In genomic region chr9:118919672-118920186, GRCm38 (mm10) we compare ENCODE assay signal across 8 mouse cellular contexts. TPM values are rescaled to one million over a fixed set of nuclear protein-coding genes. Genes with fewer than 3 reads are reported as not detected.
A peak's percentile ranks its signal among the peaks of the same experiment; 100 is the strongest.
DNase-seq lines count a peak whose midpoint lies in the region; ATAC-seq and TF ChIP-seq lines count a peak whose summit lies in the region.

No protein-coding gene starts in this region.

- no peak overlapping the region for H3K9ac ChIP-seq in intestine, embryonic 16.5 days (ENCODE audit: low read depth, low read length)
- no peak overlapping the region for H3K9ac ChIP-seq in intestine, embryonic 15.5 days
- H3K9ac ChIP-seq in kidney, embryonic 16.5 days (replicated peaks; ENCODE audit: low read length) = 0 out of 2 replicates have a peak overlapping the region, but pooled peaks have one; percentile 13

- no peak for DNase-seq in G1E (ENCODE audit: low spot score)
- peak; percentile 75 to 87 for DNase-seq in cerebellum, postnatal 14 days
- DNase-seq in urinary bladder, adult 2 months (ENCODE audit: low spot score) = peak; percentile 64
- no peak for DNase-seq in layer of hippocampus, adult 11-12 months (ENCODE audit: low spot score)

- H3K4me3 ChIP-seq in intestine, embryonic 16.5 days (ENCODE audit: low read length) = no peak overlapping the region
- no peak overlapping the region for H3K4me3 ChIP-seq in intestine, embryonic 15.5 days (replicated peaks)
- H3K4me3 ChIP-seq in G1E (ENCODE audit: low read depth, low read length) = peak overlapping the region; percentile 38; the same call in 1 of the 2 replicates
- no peak overlapping the region for H3K4me3 ChIP-seq in kidney, embryonic 16.5 days (ENCODE audit: low read length)

- H3K4me2 ChIP-seq in intestine, embryonic 16.5 days (ENCODE audit: low read depth, low read length) = no peak overlapping the region
- no peak overlapping the region for H3K4me2 ChIP-seq in intestine, embryonic 15.5 days (replicated peaks)
- H3K4me2 ChIP-seq in kidney, embryonic 16.5 days (replicated peaks; ENCODE audit: low read depth, low read length) = peak overlapping the region; percentile 5; the same call in 1 of the 2 replicates

- peaks cover 8% of the 10 kb centered on the region for H3K4me1 ChIP-seq in intestine, embryonic 16.5 days (ENCODE audit: control insufficient read depth, insufficient read depth, low read length)
- peaks cover 11% of the 10 kb centered on the region; the same call in 1 of the 2 replicates for H3K4me1 ChIP-seq in intestine, embryonic 15.5 days (replicated peaks)
- no peaks in the 10 kb centered on the region for H3K4me1 ChIP-seq in G1E (ENCODE audit: insufficient read depth, low read depth, low read length)
- H3K4me1 ChIP-seq in kidney, embryonic 16.5 days (ENCODE audit: insufficient read depth, low read length) = peaks cover 24% of the 10 kb centered on the region

- no peaks in the 10 kb centered on the region for H3K27me3 ChIP-seq in intestine, embryonic 16.5 days (replicated peaks; ENCODE audit: control insufficient read depth, insufficient read depth, low read length)
- H3K27me3 ChIP-seq in intestine, embryonic 15.5 days (replicated peaks) = no peaks in the 10 kb centered on the region
- no peaks in the 10 kb centered on the region for H3K27me3 ChIP-seq in G1E (ENCODE audit: insufficient read depth, low read length)
- no peaks in the 10 kb centered on the region for H3K27me3 ChIP-seq in kidney, embryonic 16.5 days (ENCODE audit: insufficient read depth, low read length)

- H3K36me3 ChIP-seq in intestine, embryonic 16.5 days (ENCODE audit: control insufficient read depth, insufficient read depth, low read length) = no peaks in the 10 kb centered on the region
- H3K36me3 ChIP-seq in intestine, embryonic 15.5 days = no peaks in the 10 kb centered on the region
- no peaks in the 10 kb centered on the region for H3K36me3 ChIP-seq in G1E (replicated peaks)
- H3K36me3 ChIP-seq in kidney, embryonic 16.5 days (ENCODE audit: insufficient read depth, low read length) = no peaks in the 10 kb centered on the region

- H3K9me3 ChIP-seq in intestine, embryonic 16.5 days (ENCODE audit: control insufficient read depth, low read length) = no peaks in the 10 kb centered on the region
- no peaks in the 10 kb centered on the region for H3K9me3 ChIP-seq in intestine, embryonic 15.5 days
- H3K9me3 ChIP-seq in G1E (replicated peaks) = peaks cover 75% of the 10 kb centered on the region
- H3K9me3 ChIP-seq in kidney, embryonic 16.5 days (ENCODE audit: low read length) = no peaks in the 10 kb centered on the region; the same call in 1 of the 2 replicates

- no peak overlapping the region for H3K27ac ChIP-seq in intestine, embryonic 16.5 days (ENCODE audit: low read length)
- no peak overlapping the region for H3K27ac ChIP-seq in intestine, embryonic 15.5 days
- H3K27ac ChIP-seq in kidney, embryonic 16.5 days (ENCODE audit: low read length) = peak overlapping the region; percentile 33

- 0 out of 2 replicates have a peak, but pooled peaks have one; percentile 14 for ATAC-seq in intestine, embryonic 16.5 days
- no peak for ATAC-seq in intestine, embryonic 15.5 days
- ATAC-seq in G1E (ENCODE audit: extremely low read depth, insufficient number of reproducible peaks, low FRiP score, poor library complexity, severe bottlenecking) = no peak
- ATAC-seq in kidney, embryonic 16.5 days (ENCODE audit: low FRiP score, low TSS enrichment) = peak; percentile 59
- ATAC-seq in erythroid progenitor cell, adult 5-6 weeks (replicated peaks; ENCODE audit: low FRiP score, poor library complexity, severe bottlenecking) = no peak

- 72% methylated on average over 16 of the region's 16 CpGs for WGBS in intestine, embryonic 16.5 days
- WGBS in intestine, embryonic 15.5 days = 74% methylated on average over 16 of the region's 16 CpGs
- WGBS in kidney, embryonic 16.5 days = 42% methylated on average over 16 of the region's 16 CpGs

- TF ChIP-seq CTCF in G1E (IDR thresholded peaks at IDR 0.05; ENCODE audit: low read depth, low read length) = no peak

RNA-seq across cellular contexts. Expression of gene Ctdspl, which starts 6.5 kb away (rescaled TPM):
- 17.6 and 18.8 TPM in 2 replicates for polyA plus RNA-seq in intestine, embryonic 16.5 days (2015; fragmentation: Nextera tagmentation; extraction: Ambion mirVana)
- 16.9 and 18.4 TPM in 2 replicates for polyA plus RNA-seq in intestine, embryonic 15.5 days (2015; fragmentation: Nextera tagmentation; extraction: Ambion mirVana)
- total RNA-seq in G1E (2014; fragmentation: Nextera tagmentation) (not detected in 2 replicates), G1E (2017) (0.05 and 0.06 TPM in 2 replicates)
- not detected in 2 replicates for polyA plus RNA-seq in G1E (2012)
- 27.5 and 30.7 TPM in 2 replicates for polyA plus RNA-seq in kidney, embryonic 16.5 days (2015; fragmentation: Nextera tagmentation; extraction: Ambion mirVana)
- polyA plus RNA-seq in urinary bladder, adult 2 months (2012; rRNA removed) = 24.4 and 27.7 TPM in 2 replicates
- 0.72 and 4.2 TPM in 2 replicates for total RNA-seq in erythroid progenitor cell, adult 5-6 weeks (2015; ENCODE audit: low replicate concordance)
- total RNA-seq in erythroid progenitor cell, adult 5-6 weeks (2017; ENCODE audit: low replicate concordance) = 0.38 and 2.2 TPM in 2 replicates

Comparison
In these comparisons a context has a peak if more than half of its experiments do, and no peak if none do; other contexts are left out.
1. ATAC-seq: peak in intestine, embryonic 16.5 days (single experiment) and kidney, embryonic 16.5 days (single experiment); none in intestine, embryonic 15.5 days (single experiment), G1E (single experiment) and erythroid progenitor cell, adult 5-6 weeks (single experiment).
2. DNase-seq: peak in cerebellum, postnatal 14 days (2 of 2) and urinary bladder, adult 2 months (single experiment); none in G1E (single experiment) and layer of hippocampus, adult 11-12 months (single experiment).
3. RNA of gene Ctdspl, which starts 6.5 kb away (polyA plus RNA-seq): 27.5 to 30.7 TPM in kidney, embryonic 16.5 days, 24.4 to 27.7 TPM in urinary bladder, adult 2 months, 17.6 to 18.8 TPM in intestine, embryonic 16.5 days and 16.9 to 18.4 TPM in intestine, embryonic 15.5 days; not detected in G1E; every median in the first group is over 10 times any median in the second.